Mouse (Mus musculus) small intestine, adult 2 months (tissue): ENCODE measurements around the gene Taf1c. TPM values are rescaled to one million over a fixed set of nuclear protein-coding genes. Genes with fewer than 3 reads are reported as not detected.
A peak's percentile ranks its signal among the peaks of the same experiment; 100 is the strongest.

Experiments
- H3K27ac ChIP-seq: fragments of 200-500 bp; 2 replicates; pipeline ENCODE4 v1.5.1; 2012; ENCODE audit warnings: low read depth, low read length, control low read depth, inconsistent platforms; ENCODE audit not compliant: insufficient read depth
- H3K27me3 ChIP-seq: fragments of 200-500 bp; 2 replicates; pipeline ENCODE4 v1.6.1; 2012; ENCODE audit warnings: mild to moderate bottlenecking, moderate library complexity, low read length, inconsistent platforms; ENCODE audit not compliant: control insufficient read depth, insufficient read depth
- H3K36me3 ChIP-seq: fragments of 200-500 bp; 2 replicates; pipeline ENCODE4 v1.6.1; 2012; ENCODE audit warnings: mild to moderate bottlenecking, low read length, control low read depth, inconsistent platforms; ENCODE audit not compliant: control insufficient read depth, insufficient read depth
- H3K4me1 ChIP-seq: fragments of 200-500 bp; 2 replicates; pipeline ENCODE4 v1.6.1; 2012; ENCODE audit warnings: low read length, inconsistent platforms, mixed read lengths; ENCODE audit not compliant: control insufficient read depth, insufficient read depth, insufficient read length
- H3K4me3 ChIP-seq: fragments of 200-500 bp; 2 replicates; pipeline ENCODE4 v1.5.1; 2012; ENCODE audit warnings: low read depth, mild to moderate bottlenecking, control low read depth, inconsistent platforms, low read length, moderate library complexity
- CTCF ChIP-seq: fragments of 200-500 bp; IDR thresholded peaks from 2 replicates; pipeline ENCODE4 v1.5.1; 2012; ENCODE audit warnings: low read depth, mild to moderate bottlenecking, control low read depth, inconsistent platforms, low read length, moderate library complexity, mixed read lengths; ENCODE audit not compliant: insufficient replicate concordance, insufficient read length; ENCODE audit errors: extremely low read depth
- POLR2A ChIP-seq: fragments of 200-500 bp; IDR thresholded peaks from 2 replicates; pipeline ENCODE4 v1.6.1; 2012; ENCODE audit warnings: low read depth, mild to moderate bottlenecking, control low read depth, inconsistent platforms, low read length, moderate library complexity
- WGBS: fragments of 180-500 bp; shearing (Covaris S2); methylation state at CpG from one replicate; pipeline ENCODE4 v1.1.7; 2018; 5-methylcytosine and 5-hydroxymethylcytosine counted together
- polyA plus RNA-seq: library from polyadenylated mRNA; depleted of rRNA; stranded (reverse); fragments of >200 nt; gene quantifications from 2 replicates; pipeline ENCODE4 v1.2.3, GENCODE M21; 2012; rRNA removed

The Taf1c gene
- 15.9 and 23.6 TPM in 2 replicates for polyA plus RNA-seq

DNA sequence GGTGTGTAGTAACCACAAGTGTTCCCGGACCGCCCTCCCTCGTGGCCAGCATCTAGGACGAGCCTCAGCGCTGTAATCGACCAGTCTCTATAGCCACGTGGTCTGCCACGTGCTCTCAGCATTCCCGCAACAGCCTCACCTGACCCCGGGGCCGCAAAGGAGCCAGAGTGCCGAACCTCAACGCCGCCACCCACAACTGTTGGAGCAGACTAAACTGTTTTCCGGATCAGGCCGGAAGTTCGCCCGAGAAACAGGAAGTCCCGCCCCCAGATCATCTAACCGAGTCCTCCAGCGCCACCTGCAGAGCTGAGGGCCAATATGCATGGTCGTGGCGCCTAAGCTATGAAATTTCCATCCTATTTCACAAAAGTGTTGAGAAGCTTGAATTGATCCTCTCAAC, at the start of gene Taf1c:
Gene Taf1c (minus strand): TSS at position 227 of the 400 bp plus-strand sequence.
- Histone ChIP-seq H3K4me1 (peaks cover 9% of the 10 kb centered on the region), H3K27me3 (no peaks in the 10 kb centered on the region), H3K27ac (peak within 1 kb of the TSS; percentile 37), H3K4me3 (peak within 1 kb of the TSS; percentile 77), H3K36me3 (peaks cover 25% of the 10 kb centered on the region)
- WGBS: under 1% methylated on average over 23 of the region's 23 CpGs
- no peak; the same call in 1 of the 2 replicates for TF ChIP-seq POLR2A
- TF ChIP-seq CTCF: peak; percentile 87

DNA sequence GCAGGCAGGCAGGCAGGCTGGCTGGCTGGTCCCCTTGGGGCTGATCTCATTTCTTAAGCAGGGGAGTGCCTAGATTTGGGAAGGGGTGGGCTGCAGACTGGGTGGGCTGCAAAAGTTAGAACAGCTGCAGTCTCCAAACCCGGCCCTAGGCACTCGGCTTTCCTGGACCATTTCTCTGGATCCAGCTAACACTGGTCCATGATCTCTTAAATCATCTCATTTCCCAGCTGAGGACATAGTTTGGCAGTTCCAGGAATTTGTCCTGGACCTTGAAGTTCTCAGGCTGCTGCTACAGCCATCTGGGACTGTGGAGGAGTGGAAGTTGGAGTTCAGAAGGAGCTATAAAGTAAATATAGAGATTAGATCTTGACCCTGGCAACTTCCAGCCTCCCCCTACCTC, 46.3 kb upstream of the Taf1c start:
- H3K27me3 ChIP-seq: no peaks in the 10 kb centered on the region
- no peaks in the 10 kb centered on the region for H3K4me1 ChIP-seq
- H3K27ac ChIP-seq: no peak overlapping the region
- TF ChIP-seq POLR2A (no peak), CTCF (no peak)
- H3K36me3 ChIP-seq: no peaks in the 10 kb centered on the region
- no peak overlapping the region for H3K4me3 ChIP-seq
- WGBS: 54% methylated on average over 2 of the region's 2 CpGs

DNA sequence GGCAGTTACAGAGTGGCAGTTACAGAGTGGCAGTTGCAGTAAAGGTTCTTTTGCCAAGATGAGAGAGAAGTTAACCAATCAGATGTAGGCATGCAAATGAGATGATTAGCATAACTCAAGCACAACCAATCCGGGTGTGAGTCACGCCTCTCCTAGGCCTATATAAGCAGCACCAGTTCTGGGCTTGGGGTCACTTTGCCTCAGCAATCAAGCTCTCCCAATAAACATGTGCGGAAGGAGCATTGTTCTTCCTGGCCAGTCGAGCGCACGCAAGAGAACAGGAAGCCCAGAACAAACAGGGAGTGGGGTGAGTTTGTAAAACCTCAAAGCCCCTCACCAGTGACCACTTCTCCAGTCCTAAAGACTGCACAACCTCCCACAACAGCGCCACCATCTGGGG, 41.8 kb upstream of the Taf1c start:
- H3K4me1 ChIP-seq: peaks cover 6% of the 10 kb centered on the region; the same call in 1 of the 2 replicates
- 84% methylated on average over 7 of the region's 7 CpGs for WGBS
- H3K4me3 ChIP-seq: no peak overlapping the region
- no peak for TF ChIP-seq CTCF
- TF ChIP-seq POLR2A: no peak
- H3K27me3 ChIP-seq: no peaks in the 10 kb centered on the region
- H3K36me3 ChIP-seq: no peaks in the 10 kb centered on the region
- no peak overlapping the region for H3K27ac ChIP-seq

GRCm38 (mm10) chr8:119646197-119646596, 41.2 kb upstream of the Taf1c start:
- H3K27ac ChIP-seq: no peak overlapping the region
- no peaks in the 10 kb centered on the region for H3K27me3 ChIP-seq
- no peaks in the 10 kb centered on the region for H3K36me3 ChIP-seq
- peaks cover 6% of the 10 kb centered on the region; the same call in 1 of the 2 replicates for H3K4me1 ChIP-seq
- TF ChIP-seq CTCF (peak; percentile 35; the same call in 1 of the 2 replicates), POLR2A (no peak)
- 73% methylated on average over 3 of the region's 3 CpGs for WGBS
- no peak overlapping the region for H3K4me3 ChIP-seq

DNA sequence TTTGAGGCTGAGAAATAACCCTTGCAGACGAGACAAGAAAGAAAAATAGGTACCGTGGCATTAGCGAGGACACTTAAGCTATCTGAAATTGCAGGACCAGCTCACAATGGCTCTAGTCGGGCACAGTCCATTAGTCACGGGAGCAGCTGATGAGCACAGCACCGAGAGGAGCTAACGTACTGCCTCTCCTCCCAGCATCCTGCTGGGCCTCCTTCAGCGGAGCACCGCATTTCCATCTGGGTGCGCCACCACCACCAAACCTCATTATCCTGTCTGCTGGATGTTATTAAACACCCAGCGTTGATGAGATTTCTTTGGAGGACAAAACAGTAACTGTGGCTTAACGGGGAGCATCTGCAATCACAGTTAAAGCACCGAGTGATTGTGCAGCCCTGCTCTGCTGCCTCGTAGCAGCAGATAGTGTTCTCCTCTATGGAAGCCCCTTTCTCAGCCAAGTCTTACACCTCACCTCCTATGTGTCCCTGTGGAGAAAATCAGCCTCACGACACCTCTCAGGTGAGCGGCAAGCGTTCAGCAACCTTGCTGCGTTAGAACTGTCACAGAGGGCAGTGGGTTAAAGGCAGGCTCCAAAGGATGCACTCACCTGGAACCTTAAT, 40.1 kb upstream of the Taf1c start:
- WGBS: 65% methylated on average over 18 of the region's 18 CpGs
- TF ChIP-seq CTCF: no peak
- no peak overlapping the region for H3K4me3 ChIP-seq
- no peaks in the 10 kb centered on the region for H3K27me3 ChIP-seq
- H3K4me1 ChIP-seq: peaks cover 13% of the 10 kb centered on the region; the same call in 1 of the 2 replicates
- no peak overlapping the region for H3K27ac ChIP-seq
- no peaks in the 10 kb centered on the region for H3K36me3 ChIP-seq

GRCm38 (mm10) chr8:119644429-119644960, 39.5 kb upstream of the Taf1c start:
- Histone ChIP-seq H3K27ac (no peak overlapping the region), H3K4me1 (peaks cover 13% of the 10 kb centered on the region; the same call in 1 of the 2 replicates), H3K27me3 (no peaks in the 10 kb centered on the region), H3K36me3 (no peaks in the 10 kb centered on the region), H3K4me3 (no peak overlapping the region)
- TF ChIP-seq CTCF (no peak), POLR2A (no peak)
- 39% methylated on average over 17 of the region's 17 CpGs for WGBS

DNA sequence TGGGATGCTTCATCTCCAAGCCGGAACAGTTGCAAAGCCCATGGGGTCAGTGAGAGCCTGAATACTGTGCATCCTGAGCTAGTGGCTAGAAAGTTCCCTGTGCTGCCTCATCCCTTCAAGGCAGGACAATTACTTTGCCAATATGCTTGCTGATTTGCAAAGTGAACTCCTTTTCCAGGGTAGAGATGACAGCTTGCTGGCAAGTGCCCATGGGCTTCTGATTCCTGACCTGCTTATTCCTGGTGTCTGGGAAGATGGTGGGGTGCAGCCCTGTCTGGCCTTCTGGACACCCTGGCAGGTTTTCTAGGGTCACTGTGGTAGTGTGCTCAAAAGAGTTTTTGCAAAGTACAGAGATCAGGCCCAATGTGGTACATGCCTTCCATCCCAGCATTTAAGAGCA, 37.9 kb upstream of the Taf1c start:
- no peaks in the 10 kb centered on the region for H3K36me3 ChIP-seq
- no peak overlapping the region for H3K4me3 ChIP-seq
- H3K4me1 ChIP-seq: peaks cover 13% of the 10 kb centered on the region; the same call in 1 of the 2 replicates
- WGBS: 97% methylated on average over 1 of the region's 1 CpGs
- H3K27me3 ChIP-seq: no peaks in the 10 kb centered on the region
- no peak overlapping the region for H3K27ac ChIP-seq
- TF ChIP-seq POLR2A: no peak
- TF ChIP-seq CTCF: no peak
